Mouse (Mus musculus) cerebellum, adult 11 months (tissue): ENCODE data around the gene Rhot1.
"Not testable (repeated sequence)": the region's sequence is repeated elsewhere in the genome, so short reads cannot be mapped to it uniquely, and the experiment has no call there.

Source experiments
- DNase-seq: peaks from one replicate; pipeline ENCODE4 v3.0.0; 2022

Gene Rhot1

DNA sequence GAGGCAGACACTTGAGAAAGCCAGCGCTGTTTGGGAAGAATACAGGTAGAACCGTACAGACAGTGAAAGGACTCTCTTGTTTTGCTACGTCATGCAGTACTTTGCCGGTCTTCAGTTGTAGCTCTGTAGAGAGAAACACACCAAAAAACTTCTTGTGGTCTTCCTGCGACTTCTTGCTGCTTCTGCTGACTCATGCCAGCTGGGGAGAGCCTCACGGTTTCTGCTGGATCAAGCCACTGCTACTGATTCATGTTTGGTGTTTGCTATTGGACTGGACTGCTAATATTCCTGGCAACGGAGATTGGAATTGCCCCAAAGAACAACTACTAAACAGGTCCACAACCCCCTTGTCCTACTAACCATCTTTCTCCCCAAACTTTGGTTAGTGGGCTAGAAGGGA lies 12.5 kb upstream of the Rhot1 start:
- DNase-seq: no peak

DNA sequence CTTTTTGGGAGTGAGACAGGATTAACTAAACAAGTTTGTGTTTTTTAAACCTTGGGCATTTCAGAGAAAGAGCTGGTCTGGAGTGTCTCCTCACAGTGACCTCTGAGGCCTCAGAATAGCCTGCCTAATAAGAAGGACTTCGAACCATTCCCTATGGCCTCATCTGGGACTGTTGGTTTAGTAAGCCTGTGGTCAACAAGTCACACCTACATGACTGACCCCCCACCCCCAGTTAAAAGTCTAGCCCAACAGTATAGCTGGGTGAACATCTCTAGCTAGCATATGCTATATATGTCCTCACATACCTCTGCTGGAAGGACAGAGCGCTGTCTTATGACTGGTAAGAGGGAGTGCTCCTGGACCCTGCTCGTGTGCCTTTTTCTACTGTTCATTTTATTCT lies 9.5 kb upstream of the Rhot1 start:
- DNase-seq: no peak

DNA sequence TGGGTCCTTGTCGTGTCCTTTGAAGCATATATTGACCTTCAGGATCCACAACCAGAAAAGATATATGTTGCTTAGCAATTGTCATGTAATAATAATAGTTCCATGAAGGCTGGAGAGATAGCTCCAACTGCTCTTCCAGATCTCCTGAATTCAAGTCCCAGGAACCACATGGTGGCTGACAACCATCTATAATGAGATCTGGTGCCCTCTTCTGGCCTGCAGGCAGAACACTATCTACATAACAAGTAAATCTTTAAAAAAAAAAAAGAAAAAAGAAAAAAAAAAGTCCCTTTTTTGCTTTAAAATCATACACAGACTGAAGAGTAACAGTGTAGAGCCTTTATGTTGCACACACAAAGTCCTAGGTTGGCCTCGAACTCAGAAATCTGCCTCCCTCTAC lies 9.0 kb upstream of the Rhot1 start:
- DNase-seq: no peak

DNA sequence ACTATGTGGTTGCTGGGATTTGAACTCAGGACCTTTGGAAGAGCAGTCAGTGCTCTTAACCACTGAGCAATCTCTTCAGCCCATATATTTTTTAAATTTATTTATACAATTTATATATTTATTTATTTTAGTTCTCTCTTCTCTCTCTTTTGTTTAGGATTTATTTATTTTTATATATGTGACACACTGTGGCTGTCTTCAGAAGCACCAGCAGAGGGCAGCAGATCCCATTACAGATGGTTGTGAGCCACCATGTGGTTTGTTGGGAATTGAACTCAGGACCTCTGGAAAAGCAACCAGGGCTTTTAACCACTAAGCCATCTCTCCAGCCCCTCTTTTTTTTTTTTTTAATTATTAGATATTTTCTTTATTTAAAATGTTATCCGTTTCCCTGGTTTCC lies 8.5 kb upstream of the Rhot1 start:
- no peak for DNase-seq

DNA sequence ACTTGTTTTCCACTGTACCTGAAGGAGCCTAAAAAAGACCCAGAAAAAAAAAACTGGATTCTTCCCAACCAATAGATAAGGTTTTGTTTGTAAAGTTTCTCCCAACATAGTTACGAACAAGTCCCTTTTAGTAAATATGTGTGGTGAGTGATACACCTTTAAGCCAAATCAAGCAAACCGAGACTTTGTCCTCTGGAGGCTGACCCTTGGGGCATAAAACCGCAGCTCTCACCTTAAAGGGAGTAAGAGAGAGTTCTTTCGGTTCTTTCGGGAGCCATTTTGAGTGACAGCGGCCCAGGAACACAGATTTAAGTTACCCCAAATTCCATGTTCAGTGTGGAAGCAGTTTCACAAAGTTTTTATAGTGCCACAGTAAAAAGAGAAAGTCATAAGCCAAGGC lies 6.5 kb upstream of the Rhot1 start:
- no peak for DNase-seq

DNA sequence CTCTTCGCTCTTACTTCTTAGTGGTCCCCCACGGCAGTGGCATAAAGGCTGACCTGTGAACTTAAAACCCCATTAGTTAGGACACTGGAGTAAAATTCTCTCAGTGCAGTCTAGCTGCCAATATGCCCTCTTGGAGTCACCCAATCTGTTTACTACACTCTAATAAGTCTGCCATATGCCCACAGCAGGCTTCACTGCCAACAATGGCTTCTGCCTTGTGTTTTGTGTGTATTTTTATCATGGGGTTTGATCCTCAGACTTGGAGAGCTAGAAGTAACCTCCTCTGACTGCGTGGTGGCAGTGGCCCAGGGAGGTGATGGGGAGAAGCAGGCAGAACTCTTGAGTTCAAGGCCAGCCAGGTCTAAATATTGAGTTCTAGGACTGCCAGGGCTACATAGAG lies 4.8 kb upstream of the Rhot1 start:
- DNase-seq: no peak

DNA sequence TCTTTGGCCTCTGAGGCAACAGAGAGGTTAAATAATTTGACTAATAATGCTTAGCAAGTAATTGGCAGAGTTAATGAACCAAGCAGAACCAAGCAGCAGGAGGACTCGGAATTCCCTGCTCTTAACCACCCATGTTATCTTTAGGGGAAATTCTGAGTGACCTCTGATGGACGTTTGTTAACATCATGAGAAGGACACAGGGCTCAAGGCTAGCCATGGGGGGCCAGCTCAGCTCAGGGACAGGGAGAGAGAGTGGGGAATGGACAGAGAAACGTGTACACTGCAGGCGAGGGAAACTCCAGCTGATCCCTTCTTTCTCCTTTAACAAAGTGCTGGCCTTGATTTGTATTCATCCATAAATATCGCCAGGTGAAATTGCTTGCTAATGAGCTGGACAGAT lies 3.9 kb upstream of the Rhot1 start:
- no peak for DNase-seq

DNA sequence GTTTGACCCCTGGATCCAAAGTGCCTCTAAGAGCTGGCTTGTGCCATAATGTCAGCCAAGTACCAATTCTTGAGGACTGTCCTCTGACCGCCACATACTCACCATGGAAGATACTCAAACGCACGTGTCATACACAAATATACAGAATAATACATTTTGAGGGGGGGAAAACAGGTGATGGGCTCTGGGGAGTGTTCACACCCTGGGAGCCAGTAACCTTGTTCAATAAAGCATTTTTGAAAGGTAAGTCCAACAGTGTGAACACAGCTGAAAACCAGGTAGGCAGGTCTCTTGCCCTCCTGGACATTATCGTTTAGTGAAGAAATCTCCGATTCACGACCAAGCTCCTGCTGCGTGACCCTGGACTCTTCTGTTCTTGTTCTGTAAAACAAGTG lies 357 bp upstream of the Rhot1 start:
- no peak for DNase-seq

DNA sequence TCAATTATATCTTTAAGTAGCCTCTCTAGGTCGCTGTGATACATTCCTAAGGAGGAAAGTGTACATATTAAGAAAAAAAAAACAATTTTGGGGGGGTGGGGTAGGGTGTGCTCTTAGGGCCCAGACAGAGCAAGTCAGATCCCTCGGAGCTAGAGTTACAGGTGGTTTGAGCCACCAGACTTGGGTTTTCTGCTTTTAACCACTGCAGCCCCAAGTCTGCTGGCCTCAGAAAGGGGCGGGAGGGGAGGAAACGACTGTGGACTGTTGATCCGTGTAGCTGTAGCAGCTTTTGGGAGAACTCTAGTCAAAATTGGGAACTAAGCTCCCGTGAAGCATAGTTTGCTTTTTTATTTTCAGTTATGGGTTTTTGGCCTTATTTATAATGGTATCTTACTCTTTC lies 1.5 kb downstream of the Rhot1 start:
- no peak for DNase-seq

DNA sequence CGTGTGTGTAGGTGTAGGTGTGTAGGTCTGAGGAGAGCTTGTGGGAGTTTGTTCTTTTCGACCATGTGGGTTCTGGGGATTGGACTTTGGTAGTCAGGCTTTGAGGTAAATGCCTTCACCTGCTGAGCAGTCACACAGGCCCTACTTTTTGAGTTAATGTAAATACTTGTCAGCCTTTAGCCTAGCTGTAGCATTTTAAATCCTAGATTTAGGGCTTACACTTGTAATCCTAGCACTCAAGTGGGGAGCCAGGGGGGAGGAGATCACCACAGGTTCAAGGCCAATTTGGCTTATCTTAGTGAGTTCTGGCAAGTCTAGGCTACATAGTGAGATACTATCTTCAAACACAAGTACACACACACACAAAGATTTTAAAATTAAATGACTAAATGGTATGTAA lies 3.5 kb downstream of the Rhot1 start:
- DNase-seq: no peak

DNA sequence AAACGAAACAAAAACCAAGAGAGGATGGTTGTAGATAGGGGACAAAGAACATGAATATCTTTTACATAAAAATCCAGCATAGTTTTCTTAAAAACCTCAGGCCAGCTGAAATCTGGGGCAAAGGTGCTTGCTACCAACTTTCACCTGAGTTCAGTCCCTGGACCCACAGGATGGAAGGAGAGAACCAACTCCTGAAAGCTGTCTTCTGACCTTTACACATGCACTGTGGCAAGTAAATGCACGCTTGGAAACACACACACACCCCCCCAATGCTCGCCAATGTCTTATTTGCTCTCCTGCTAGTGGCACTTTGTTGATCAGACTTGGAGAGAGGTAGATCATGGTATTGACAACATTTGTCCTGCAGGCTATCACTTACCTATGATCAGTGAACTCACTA lies 6.5 kb downstream of the Rhot1 start:
- no peak for DNase-seq

DNA sequence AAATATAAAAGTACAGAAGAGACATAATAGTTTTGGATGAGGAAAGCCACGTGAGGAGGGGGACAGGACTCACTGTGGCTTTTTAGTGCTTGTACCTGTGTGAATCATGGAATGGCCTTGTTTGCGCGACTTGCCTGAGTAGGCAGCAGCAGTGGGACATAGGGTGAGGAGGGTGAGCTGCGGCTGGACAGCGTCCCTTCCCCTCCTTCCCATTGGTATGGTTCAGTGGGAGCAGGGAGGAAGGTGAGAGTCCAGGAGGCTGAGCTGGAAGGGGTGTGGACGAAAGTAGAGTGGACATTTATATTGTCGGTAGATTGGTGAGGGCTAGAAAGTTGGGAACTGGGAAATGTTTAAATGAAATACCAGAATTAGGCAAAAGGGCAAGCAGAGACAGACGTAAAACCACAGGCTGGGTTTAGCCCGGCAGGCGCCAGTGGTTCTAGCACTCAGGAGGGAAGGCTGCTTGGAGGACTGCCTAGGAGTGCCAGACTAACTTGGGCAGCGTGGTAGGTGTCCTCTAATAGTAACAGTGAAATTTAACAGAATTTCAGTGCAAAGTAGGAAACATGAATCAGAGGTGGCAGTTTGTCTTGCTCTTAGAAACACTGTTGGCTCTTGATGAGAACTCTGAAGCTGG lies 10.0 kb downstream of the Rhot1 start:
- no peak for DNase-seq

DNA sequence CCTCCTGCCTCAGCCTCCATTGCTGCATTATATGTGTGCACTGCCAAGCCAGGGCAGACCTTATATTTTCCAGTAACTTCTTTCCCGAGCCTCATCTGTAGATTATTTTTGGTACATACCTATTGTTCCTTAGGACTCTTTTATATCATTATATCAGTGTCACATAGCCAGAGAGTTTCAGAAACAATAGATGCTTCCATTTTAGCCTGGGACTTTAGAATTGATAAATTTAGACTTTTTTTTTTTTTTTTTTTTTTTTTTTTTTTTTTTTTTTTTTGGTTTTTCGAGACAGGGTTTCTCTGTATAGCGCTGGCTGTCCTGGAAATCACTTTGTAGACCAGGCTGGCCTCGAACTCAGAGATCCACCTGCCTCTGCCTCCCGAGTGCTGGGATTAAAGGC lies 21.2 kb downstream of the Rhot1 start:
- not testable (repeated sequence) for DNase-seq

DNA sequence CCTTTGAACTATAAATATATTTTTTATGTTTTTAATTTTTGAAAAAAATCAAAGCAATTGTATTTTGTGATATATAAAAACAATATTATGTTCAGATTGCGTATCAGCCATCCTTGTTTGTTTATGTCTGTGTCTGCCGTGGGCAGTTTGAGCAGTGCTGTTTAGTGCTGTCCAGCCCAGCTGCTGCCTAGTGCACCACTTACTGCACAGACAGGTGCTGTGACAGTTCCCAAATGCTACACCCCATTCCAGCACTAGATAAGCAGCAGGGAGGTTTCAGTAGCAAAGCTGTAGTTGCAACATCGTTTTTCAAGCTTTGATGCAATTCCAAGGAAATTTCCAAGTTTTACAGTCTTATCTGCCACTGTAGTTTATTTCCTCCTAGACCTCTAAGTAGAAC lies 28.5 kb downstream of the Rhot1 start:
- no peak for DNase-seq

DNA sequence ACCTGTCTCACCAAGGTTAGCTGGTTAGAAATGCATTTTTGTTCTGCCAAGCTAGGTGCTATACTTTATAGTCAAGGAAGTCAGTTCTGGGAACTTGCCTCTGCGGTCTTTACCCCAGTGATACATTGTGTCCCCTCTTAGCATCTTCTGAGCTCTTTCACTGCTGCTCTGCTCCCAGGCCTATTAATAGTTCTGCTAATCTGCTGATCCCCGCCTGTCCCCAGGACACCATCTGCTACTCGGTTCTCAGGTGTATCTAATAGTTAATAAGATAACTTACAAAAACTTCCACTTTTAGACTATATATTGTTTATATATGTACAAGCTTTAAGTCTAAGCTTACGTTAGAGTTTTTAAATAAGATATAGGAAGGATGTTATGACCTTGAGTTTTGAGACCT lies 29.5 kb downstream of the Rhot1 start:
- no peak for DNase-seq

DNA sequence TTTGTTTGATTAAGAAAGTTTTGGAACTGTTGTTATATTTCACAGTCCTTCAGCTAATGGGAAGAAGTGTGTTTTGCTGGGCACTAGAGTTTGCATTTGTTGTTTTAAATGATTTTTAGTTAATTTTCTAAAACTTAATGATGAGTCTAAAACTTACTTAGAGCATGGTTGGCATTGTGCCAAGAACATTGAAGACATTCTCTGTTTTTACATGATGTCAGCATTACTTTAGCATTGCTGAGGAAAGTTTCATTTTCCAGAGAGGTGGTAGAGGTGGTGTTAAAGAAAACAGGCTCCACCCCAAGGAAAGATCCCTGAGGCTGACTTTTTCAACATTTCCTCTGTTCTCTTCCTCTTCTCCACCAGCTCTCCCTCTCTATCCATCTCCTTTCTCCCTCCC lies 38.2 kb downstream of the Rhot1 start:
- DNase-seq: no peak

DNA sequence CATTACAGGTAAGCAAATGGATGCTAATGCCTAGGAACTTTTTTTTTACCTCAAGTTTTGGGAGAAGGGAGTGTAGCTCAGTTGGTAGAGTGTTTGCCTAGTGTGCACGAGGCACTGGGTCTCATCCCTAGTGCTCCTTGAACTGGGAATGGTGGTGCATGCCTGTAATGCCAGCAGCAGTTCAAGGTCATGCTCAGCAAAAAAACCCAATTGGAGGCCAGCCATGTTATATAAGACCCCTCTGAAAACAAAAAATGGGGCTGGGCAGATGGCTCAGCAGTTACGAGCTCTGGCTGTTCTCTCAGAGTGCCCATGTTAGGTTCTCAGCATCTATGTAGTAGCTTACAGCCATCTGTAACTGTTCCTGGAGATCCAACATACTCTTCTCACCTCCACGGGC lies 39.7 kb downstream of the Rhot1 start:
- DNase-seq: no peak

DNA sequence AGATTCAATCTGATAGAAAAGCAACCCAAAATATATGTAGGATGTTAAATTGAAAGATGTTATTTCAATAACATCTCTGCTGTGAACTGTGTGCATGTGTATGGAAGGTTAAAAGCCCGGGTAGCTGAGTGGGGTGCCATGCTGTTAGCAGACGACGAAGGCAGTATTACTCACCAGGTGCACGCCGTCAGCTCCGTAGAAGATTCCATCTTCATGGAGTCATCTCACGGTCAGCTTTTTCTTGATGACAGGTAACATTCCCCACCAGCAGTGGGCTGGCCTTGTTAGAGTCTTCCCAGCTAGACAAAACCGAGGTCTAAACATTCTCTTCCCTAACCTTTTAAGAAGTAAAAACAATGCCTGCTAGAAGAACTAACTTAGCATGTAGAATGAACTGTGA lies 55.3 kb downstream of the Rhot1 start:
- no peak for DNase-seq

DNA sequence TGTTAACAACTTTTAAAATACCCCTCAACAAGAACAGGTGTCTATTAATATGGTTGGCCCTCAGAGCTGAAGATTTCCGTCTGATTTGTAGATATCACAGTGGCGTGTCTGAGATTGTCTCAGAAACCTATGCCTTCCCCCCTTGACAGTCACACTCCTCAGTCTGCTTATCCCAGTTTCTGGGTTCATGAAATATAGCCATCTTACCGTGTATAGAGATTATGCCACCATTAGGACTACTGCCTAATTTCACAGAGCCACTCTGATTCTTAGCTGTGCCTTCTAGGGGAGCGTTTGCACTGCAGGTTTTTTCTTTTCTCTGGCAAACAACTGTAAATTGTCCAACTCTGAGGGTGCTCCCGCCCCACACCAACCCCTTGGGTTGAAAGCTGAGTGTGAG lies 62.3 kb downstream of the Rhot1 start:
- no peak for DNase-seq

DNA sequence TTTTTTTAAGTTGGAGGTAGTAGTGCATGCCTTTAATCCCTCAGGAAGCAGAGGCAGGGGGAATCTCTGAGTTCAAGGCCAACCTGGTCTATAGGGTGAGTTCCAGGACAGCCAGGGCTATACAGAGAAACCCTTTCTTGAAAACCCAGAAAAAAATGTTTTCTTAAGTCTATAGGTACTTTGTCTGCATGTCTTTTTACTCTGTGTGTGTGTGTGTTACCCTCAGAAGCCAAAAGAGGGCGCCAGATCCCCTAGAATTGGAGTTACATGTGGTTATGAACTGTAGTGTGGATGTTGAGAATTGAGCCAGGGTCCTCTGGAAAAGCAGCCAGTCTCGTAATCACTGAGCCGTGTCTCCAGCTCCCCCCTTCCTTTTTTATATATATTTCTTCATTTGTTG lies 66.2 kb downstream of the Rhot1 start:
- no peak for DNase-seq

DNA sequence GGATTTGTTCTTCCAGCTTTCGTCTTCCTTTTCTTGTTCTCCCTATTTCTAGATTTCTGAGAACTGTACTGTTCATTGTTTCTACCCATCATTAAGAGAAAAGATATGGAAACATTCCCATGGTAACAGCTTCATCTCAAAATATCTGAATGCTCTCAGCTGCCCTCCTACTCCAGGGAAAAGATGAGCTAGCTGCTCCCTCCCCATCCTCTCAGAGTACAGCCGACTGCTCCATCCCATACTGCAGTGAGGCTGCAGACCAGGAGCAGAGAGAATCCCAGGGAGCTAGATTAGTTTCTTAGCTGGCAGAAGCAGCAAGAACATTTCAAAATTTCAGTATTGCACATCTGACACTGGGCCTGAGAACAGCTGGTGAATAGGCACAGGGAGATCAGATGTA lies 69.2 kb downstream of the Rhot1 start:
- DNase-seq: no peak

DNA sequence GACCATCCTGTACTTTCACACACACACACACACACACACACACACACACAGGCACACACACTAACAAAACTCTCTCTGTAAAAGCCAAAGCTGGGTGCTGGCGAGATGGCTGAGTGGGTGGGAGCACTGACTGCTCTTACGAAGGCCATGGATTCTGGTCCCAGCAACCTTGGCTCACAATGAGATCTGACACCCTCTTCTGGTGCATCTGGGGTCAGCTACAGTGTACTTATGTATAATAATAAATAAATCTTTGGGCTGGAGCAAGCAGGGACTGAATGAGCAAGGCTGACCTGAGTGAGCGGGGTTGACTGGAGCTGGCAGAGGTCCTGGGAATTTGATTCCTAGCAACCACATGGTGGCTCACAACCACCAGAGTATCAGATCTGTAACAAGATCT lies 75.0 kb downstream of the Rhot1 start:
- no peak for DNase-seq

DNA sequence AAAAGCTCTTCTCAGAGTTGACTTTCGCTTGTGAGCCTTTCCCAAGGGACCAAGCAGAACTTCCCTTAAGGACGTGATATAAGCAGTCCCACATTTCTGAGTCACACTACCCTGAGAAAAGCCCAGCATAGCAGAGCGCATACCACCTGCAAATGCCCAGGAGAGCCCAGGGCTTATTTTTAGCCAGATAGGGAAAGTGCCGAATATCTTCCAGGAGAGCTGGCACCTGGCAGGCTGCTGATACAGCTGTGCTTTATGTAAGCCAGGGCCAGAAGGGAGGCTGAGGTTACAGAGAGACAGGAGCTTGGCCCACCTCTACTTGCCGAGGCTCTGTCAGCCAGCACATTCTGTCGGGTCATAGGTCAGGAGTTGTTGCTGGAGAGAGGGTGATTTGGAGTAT lies 75.8 kb downstream of the Rhot1 start:
- DNase-seq: no peak

DNA sequence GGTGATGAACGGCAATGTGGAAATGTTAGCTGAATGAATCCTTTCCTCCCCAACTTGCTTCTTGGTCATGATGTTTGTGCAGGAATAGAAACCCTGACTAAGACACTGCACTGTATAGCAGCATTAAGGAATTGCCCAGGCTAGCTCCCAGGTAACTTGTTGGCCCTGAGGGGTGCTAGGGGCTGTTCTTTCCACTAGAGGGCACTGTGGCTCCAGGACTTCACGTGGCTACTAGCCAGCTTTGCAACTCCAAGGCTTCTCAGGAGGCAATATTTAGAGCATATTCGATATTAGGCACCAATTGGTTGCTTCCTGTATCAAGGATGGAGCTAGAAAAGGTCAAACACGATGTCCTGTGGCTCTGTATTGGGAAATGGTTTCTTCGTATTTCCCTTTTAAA lies 78.3 kb downstream of the Rhot1 start:
- peak; percentile 58 for DNase-seq

DNA sequence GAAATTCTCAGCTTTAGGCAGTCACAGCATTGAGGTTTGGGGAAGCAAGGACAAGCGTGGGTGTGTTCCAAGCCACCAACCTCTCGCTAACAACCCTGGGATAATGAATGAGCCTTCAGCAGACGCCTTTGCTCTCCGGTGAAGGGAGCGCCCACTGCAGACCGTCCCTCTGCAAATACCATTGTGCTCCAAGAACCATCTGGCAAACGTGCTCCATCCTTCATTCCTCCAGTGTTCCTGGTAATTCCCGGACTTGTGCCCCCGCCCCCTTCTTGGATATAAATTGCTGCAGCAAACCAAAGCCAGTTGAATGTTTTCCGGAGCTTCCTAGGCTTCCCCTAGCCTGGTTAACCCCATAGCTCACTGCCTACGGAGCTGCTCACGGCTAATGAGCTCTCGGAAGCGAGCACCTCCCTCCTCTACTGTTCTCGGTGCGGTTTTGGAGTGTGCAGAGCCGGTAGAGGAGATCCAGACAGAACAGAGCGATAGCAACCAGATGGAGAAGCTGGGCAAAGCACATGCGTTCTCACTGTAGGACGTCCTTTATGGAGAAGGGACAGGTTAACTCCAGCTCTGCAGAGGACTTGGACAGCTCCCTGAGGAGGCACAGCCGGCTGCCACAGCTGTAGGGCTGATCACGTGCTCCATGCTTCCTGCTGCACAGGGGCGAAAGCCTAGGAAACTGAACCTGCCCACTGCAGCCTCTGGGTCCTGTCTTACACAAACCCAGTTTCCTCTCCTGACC lies 81.1 kb downstream of the Rhot1 start:
- DNase-seq: peak; percentile 13
